ENCODE assay signal across 8 mouse cellular contexts in the genomic region with DNA sequence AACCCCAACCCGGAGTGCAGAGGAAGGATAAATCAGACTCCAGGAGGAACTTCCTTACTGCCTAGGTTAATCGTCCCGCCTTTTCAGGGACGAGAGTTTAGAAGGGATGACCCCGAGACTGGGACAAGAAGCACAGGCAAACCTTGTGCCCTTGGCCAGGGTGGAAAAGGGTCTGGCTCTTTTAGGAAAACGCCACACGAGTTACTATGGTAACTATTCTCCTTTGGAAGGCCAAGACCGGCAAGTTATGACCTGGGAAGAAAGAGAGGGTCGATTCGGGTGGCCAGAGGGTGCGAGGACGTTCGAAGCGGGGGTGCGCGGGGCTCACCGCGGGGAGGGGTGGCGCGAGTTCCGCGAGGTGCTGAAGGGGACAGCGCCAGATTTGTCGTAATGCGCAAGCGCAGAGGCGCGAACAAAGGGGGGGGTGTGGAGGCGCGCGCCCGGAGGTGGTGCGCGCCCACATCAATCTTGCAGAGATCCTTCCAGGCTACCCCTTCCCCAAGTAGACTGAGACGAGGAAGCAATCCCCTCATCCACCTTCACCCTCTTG. TPM values are rescaled to one million over a fixed set of nuclear protein-coding genes. Genes with fewer than 3 reads are reported as not detected.
DNase-seq lines count a peak whose midpoint lies in the region; ATAC-seq and TF ChIP-seq lines count a peak whose summit lies in the region.

A gene (minus strand): TSS at position 401 of the 550 bp plus-strand sequence.

- H3K4me1 ChIP-seq in bone marrow, adult 2 months (ENCODE audit: control insufficient read depth, insufficient read depth, low read length): peaks cover 4% of the 10 kb centered on the region; the same call in 1 of the 2 replicates
- H3K4me1 ChIP-seq in forebrain, embryonic 13.5 days: peaks cover 68% of the 10 kb centered on the region
- peaks cover 37% of the 10 kb centered on the region for H3K4me1 ChIP-seq in intestine, embryonic 16.5 days (ENCODE audit: control insufficient read depth, insufficient read depth, low read length)
- peaks cover 39% of the 10 kb centered on the region for H3K4me1 ChIP-seq in limb, embryonic 15.5 days
- peaks cover 24% of the 10 kb centered on the region for H3K4me1 ChIP-seq in midbrain, postnatal 0 days (ENCODE audit: insufficient read depth, low read length)

- H3K4me2 ChIP-seq in forebrain, embryonic 13.5 days: peak within 1 kb of the TSS; percentile 100
- peak within 1 kb of the TSS; percentile 98 for H3K4me2 ChIP-seq in intestine, embryonic 16.5 days (ENCODE audit: low read depth, low read length)
- peak within 1 kb of the TSS; percentile 100 for H3K4me2 ChIP-seq in limb, embryonic 15.5 days
- peak within 1 kb of the TSS; percentile 97 for H3K4me2 ChIP-seq in midbrain, postnatal 0 days (ENCODE audit: low read depth, low read length, poor library complexity, severe bottlenecking)

- WGBS in bone marrow, adult 2 months: under 1% methylated on average over 35 of the region's 35 CpGs
- 1% methylated on average over 28 of the region's 35 CpGs for WGBS in forebrain, embryonic 13.5 days
- WGBS in intestine, embryonic 16.5 days: 1% methylated on average over 35 of the region's 35 CpGs
- under 1% methylated on average over 35 of the region's 35 CpGs for WGBS in limb, embryonic 15.5 days
- WGBS in midbrain, postnatal 0 days: under 1% methylated on average over 34 of the region's 35 CpGs

- H3K9me3 ChIP-seq in forebrain, embryonic 13.5 days (replicated peaks): no peaks in the 10 kb centered on the region
- H3K9me3 ChIP-seq in intestine, embryonic 16.5 days (ENCODE audit: control insufficient read depth, low read length): no peaks in the 10 kb centered on the region
- H3K9me3 ChIP-seq in limb, embryonic 15.5 days: no peaks in the 10 kb centered on the region
- no peaks in the 10 kb centered on the region for H3K9me3 ChIP-seq in midbrain, postnatal 0 days (ENCODE audit: low read length)

- H3K36me3 ChIP-seq in forebrain, embryonic 13.5 days (ENCODE audit: poor library complexity, severe bottlenecking): peaks cover 19% of the 10 kb centered on the region
- peaks cover 6% of the 10 kb centered on the region; the same call in 1 of the 2 replicates for H3K36me3 ChIP-seq in intestine, embryonic 16.5 days (ENCODE audit: control insufficient read depth, insufficient read depth, low read length)
- H3K36me3 ChIP-seq in limb, embryonic 15.5 days: peaks cover 18% of the 10 kb centered on the region
- peaks cover 20% of the 10 kb centered on the region for H3K36me3 ChIP-seq in midbrain, postnatal 0 days (ENCODE audit: insufficient read depth, low read length)

- H3K27me3 ChIP-seq in forebrain, embryonic 13.5 days: peaks cover 34% of the 10 kb centered on the region
- H3K27me3 ChIP-seq in intestine, embryonic 16.5 days (replicated peaks; ENCODE audit: control insufficient read depth, insufficient read depth, low read length): peaks cover 48% of the 10 kb centered on the region
- peaks cover 63% of the 10 kb centered on the region for H3K27me3 ChIP-seq in limb, embryonic 15.5 days
- no peaks in the 10 kb centered on the region for H3K27me3 ChIP-seq in midbrain, postnatal 0 days (ENCODE audit: insufficient read depth, low read length)

- no peak for TF ChIP-seq CTCF in bone marrow, adult 2 months (IDR thresholded peaks at IDR 0.05; ENCODE audit: control insufficient read depth, insufficient read depth, low read length)
- TF ChIP-seq CTCF in midbrain, postnatal 0 days (IDR thresholded peaks at IDR 0.05): no peak

- peak within 1 kb of the TSS; percentile 83 for H3K9ac ChIP-seq in forebrain, embryonic 13.5 days
- H3K9ac ChIP-seq in intestine, embryonic 16.5 days (ENCODE audit: low read depth, low read length): peak within 1 kb of the TSS; percentile 77
- peak within 1 kb of the TSS; percentile 64; the same call in 1 of the 2 replicates for H3K9ac ChIP-seq in limb, embryonic 15.5 days
- H3K9ac ChIP-seq in midbrain, postnatal 0 days (replicated peaks; ENCODE audit: low read length, poor library complexity, severe bottlenecking): peak within 1 kb of the TSS; percentile 56

- TF ChIP-seq POLR2A in bone marrow, adult 2 months (IDR thresholded peaks at IDR 0.05; ENCODE audit: borderline replicate concordance, control insufficient read depth, low read depth, low read length): no peak

- H3K4me3 ChIP-seq in bone marrow, adult 2 months (replicated peaks; ENCODE audit: control insufficient read depth, low read depth, low read length): peak within 1 kb of the TSS; percentile 99
- peak within 1 kb of the TSS; percentile 75 for H3K4me3 ChIP-seq in forebrain, embryonic 13.5 days
- H3K4me3 ChIP-seq in intestine, embryonic 16.5 days (ENCODE audit: low read length): peak within 1 kb of the TSS; percentile 72
- H3K4me3 ChIP-seq in limb, embryonic 15.5 days: peak within 1 kb of the TSS; percentile 75
- H3K4me3 ChIP-seq in midbrain, postnatal 0 days (ENCODE audit: low read depth, low read length): peak within 1 kb of the TSS; percentile 66

- no peak for ATAC-seq in forebrain, embryonic 13.5 days
- no peak for ATAC-seq in intestine, embryonic 16.5 days
- ATAC-seq in limb, embryonic 15.5 days (ENCODE audit: insufficient number of reproducible peaks, low FRiP score, low TSS enrichment, low read depth): no peak
- ATAC-seq in midbrain, postnatal 0 days (ENCODE audit: low FRiP score): peak; percentile 3; the same call in 1 of the 2 replicates
- no peak for ATAC-seq in inflammation-experienced regulatory T-cells, adult 6 months

- H3K27ac ChIP-seq in bone marrow, adult 2 months (ENCODE audit: control insufficient read depth, insufficient read depth, low read depth, low read length, poor library complexity): peak within 1 kb of the TSS; percentile 94
- H3K27ac ChIP-seq in forebrain, embryonic 13.5 days: peak within 1 kb of the TSS; percentile 95
- peak within 1 kb of the TSS; percentile 95 for H3K27ac ChIP-seq in intestine, embryonic 16.5 days (ENCODE audit: low read length)
- peak within 1 kb of the TSS; percentile 90 for H3K27ac ChIP-seq in limb, embryonic 15.5 days
- H3K27ac ChIP-seq in midbrain, postnatal 0 days (ENCODE audit: low read depth, low read length): peak within 1 kb of the TSS; percentile 90

- DNase-seq in kidney, adult 18-20 months: peak; percentile 59
- no peak for DNase-seq in kidney, adult 11 months
- DNase-seq in midbrain, postnatal 0 days (ENCODE audit: low spot score): peak; percentile 82

RNA-seq across cellular contexts. Expression of the gene that starts here (rescaled TPM):
- 1.1 and 4.8 TPM in 2 replicates for polyA plus RNA-seq in bone marrow, adult 2 months (2011; ENCODE audit: insufficient read depth, insufficient read length, low replicate concordance, missing spikeins)
- polyA plus RNA-seq in forebrain, embryonic 13.5 days (2015; fragmentation: Nextera tagmentation; extraction: Ambion mirVana): 31.0 and 34.8 TPM in 2 replicates
- polyA plus RNA-seq in intestine, embryonic 16.5 days (2015; fragmentation: Nextera tagmentation; extraction: Ambion mirVana): 13.2 and 13.6 TPM in 2 replicates
- polyA plus RNA-seq in limb, embryonic 15.5 days (2015; fragmentation: Nextera tagmentation; extraction: Ambion mirVana): 5.5 and 5.8 TPM in 2 replicates
- total RNA-seq in midbrain, postnatal 0 days (2014; rRNA removed): 471 and 481 TPM in 2 replicates
- 179 and 185 TPM in 2 replicates for polyA plus RNA-seq in midbrain, postnatal 0 days (2015; fragmentation: Nextera tagmentation; extraction: Ambion mirVana)
- 1 to 10 TPM; 3.1 to 4.1 (median 4.0) TPM for polyA plus RNA-seq in inflammation-experienced regulatory T-cells, adult 6 months (2017; shearing (Covaris generic))
